Mouse (Mus musculus) kidney, adult 2 months (tissue): ENCODE data around the gene Egln3.

Experiments used
- CTCF ChIP-seq: fragments of 200-500 bp; conservative IDR thresholded peaks from 2 replicates; pipeline ENCODE4 v1.5.1; 2011; ENCODE audit warnings: low read depth, mild to moderate bottlenecking, control low read depth, low read length, moderate library complexity, mixed read lengths; ENCODE audit not compliant: insufficient read depth, insufficient read length
- POLR2A ChIP-seq: fragments of 200-500 bp; IDR thresholded peaks from one replicate; pipeline ENCODE4 v1.6.1; 2011; ENCODE audit warnings: low read depth, low read length, control low read depth

DNA sequence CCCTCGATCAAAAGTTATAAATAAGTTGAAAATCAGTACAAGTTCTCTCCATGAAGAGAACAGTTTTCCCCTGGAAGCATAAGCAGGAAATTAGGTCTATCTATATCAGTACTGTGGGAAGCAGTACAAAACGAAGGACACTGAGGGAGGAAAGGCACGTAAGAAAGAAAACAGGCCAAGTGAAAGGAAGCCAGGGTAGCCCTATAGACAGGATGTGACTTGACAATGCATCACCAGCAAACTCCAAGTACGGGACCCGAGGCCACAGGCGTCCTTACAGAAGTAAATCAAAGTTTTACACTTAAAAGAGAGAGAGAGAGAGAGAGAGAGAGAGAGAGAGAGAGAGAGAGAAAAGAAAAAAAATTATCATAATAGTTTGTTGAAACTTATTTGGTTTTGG, 2.8 kb downstream of the Egln3 start:
- TF ChIP-seq CTCF (no peak), POLR2A (no peak)
